Mouse (Mus musculus) forebrain, postnatal 0 days (tissue): ENCODE measurements at regions not wholly inside any gene's neighbourhood (a gene's known extent, or its start where the extent isn't known, plus 50 kb on each side); places are given as distances from the start of the nearest gene placed in this dataset.

Source experiments
- ATAC-seq: fragments of 200-750 bp; cut with Nextera tagmentation; 2 replicates; pipeline ENCODE4 v1.8.0; 2017; ENCODE audit warnings: mild to moderate bottlenecking, moderate library complexity
- DNase-seq: peaks from one replicate; pipeline ENCODE4 v3.0.0-alpha.2; 2015
- H3K27ac ChIP-seq: fragments of 300-500 bp; sonication (generic); 2 replicates; pipeline ENCODE4 v1.5.1; 2014; ENCODE audit warnings: low read depth, mild to moderate bottlenecking, antibody characterized with exemption, low read length, moderate library complexity, mixed read lengths
- H3K27me3 ChIP-seq: fragments of 300-500 bp; sonication (generic); 2 replicates; pipeline ENCODE4 v1.6.1; 2014; ENCODE audit warnings: mild to moderate bottlenecking, low read length, mixed read lengths; ENCODE audit not compliant: insufficient read depth
- H3K36me3 ChIP-seq: fragments of 300-500 bp; sonication (generic); 2 replicates; pipeline ENCODE4 v1.6.1; 2014; ENCODE audit warnings: mild to moderate bottlenecking, moderate library complexity; ENCODE audit not compliant: insufficient read depth
- H3K4me1 ChIP-seq: fragments of 300-500 bp; sonication (generic); 2 replicates; pipeline ENCODE4 v1.6.1; 2014; ENCODE audit warnings: antibody characterized with exemption; ENCODE audit not compliant: insufficient read depth
- H3K4me2 ChIP-seq: fragments of 300-500 bp; sonication (generic); 2 replicates; pipeline ENCODE4 v1.6.1; 2014; ENCODE audit warnings: low read depth, mild to moderate bottlenecking, moderate library complexity
- H3K4me3 ChIP-seq: fragments of 300-500 bp; sonication (generic); 2 replicates; pipeline ENCODE4 v1.5.1; 2014; ENCODE audit warnings: low read depth, low read length, mixed read lengths
- H3K9ac ChIP-seq: fragments of 300-500 bp; sonication (generic); 2 replicates; pipeline ENCODE4 v1.6.1; 2014; ENCODE audit warnings: mild to moderate bottlenecking
- H3K9me3 ChIP-seq: fragments of 300-500 bp; sonication (generic); 2 replicates; pipeline ENCODE4 v1.6.1; 2016; ENCODE audit warnings: low read length
- CTCF ChIP-seq: sonication (generic); IDR thresholded peaks from 2 replicates; pipeline ENCODE4 v1.5.1; 2016; ENCODE audit warnings: antibody characterized with exemption, control low read depth, low read depth
- WGBS: fragments of 180-500 bp; shearing (Covaris S2); extraction: QIAGEN DNeasy Blood & Tissue Kit; methylation state at CpG from one replicate; pipeline ENCODE4 v1.1.7; 2014; 5-methylcytosine and 5-hydroxymethylcytosine counted together

GRCm38 (mm10) chr2:117623955-117624354 is 281.2 kb upstream of the Rasgrp1 start:
- WGBS = 50% methylated on average over 3 of the region's 3 CpGs
- DNase-seq (no peak), ATAC-seq (no peak)
- no peaks in the 10 kb centered on the region for H3K36me3 ChIP-seq
- no peaks in the 10 kb centered on the region for H3K4me1 ChIP-seq
- H3K9me3 ChIP-seq = no peaks in the 10 kb centered on the region
- H3K4me2 ChIP-seq = no peak overlapping the region
- H3K27me3 ChIP-seq = no peaks in the 10 kb centered on the region
- H3K4me3 ChIP-seq = no peak overlapping the region
- no peak overlapping the region for H3K27ac ChIP-seq
- peak; percentile 56 for TF ChIP-seq CTCF
- H3K9ac ChIP-seq = no peak overlapping the region

GRCm38 (mm10) chr2:117634906-117635305 is 292.1 kb upstream of the Rasgrp1 start:
- ATAC-seq (no peak; the same call in 1 of the 2 replicates), DNase-seq (no peak)
- no peaks in the 10 kb centered on the region for H3K4me1 ChIP-seq
- WGBS = 58% methylated on average over 4 of the region's 4 CpGs
- no peak overlapping the region for H3K4me2 ChIP-seq
- TF ChIP-seq CTCF = no peak
- no peak overlapping the region for H3K9ac ChIP-seq
- no peak overlapping the region for H3K4me3 ChIP-seq
- H3K27ac ChIP-seq = no peak overlapping the region
- H3K27me3 ChIP-seq = no peaks in the 10 kb centered on the region
- no peaks in the 10 kb centered on the region for H3K36me3 ChIP-seq
- no peaks in the 10 kb centered on the region for H3K9me3 ChIP-seq

GRCm38 (mm10) chr2:117637397-117637796 is 294.6 kb upstream of the Rasgrp1 start:
- Histone ChIP-seq H3K9me3 (no peaks in the 10 kb centered on the region), H3K36me3 (no peaks in the 10 kb centered on the region), H3K27ac (no peak overlapping the region), H3K4me2 (no peak overlapping the region), H3K4me1 (no peaks in the 10 kb centered on the region), H3K27me3 (no peaks in the 10 kb centered on the region), H3K4me3 (no peak overlapping the region), H3K9ac (no peak overlapping the region)
- DNase-seq (no peak), ATAC-seq (no peak)
- no peak for TF ChIP-seq CTCF
- 37% methylated on average over 2 of the region's 2 CpGs for WGBS

- Histone ChIP-seq H3K9me3 (no peaks in the 10 kb centered on the region), H3K4me1 (no peaks in the 10 kb centered on the region), H3K9ac (no peak overlapping the region), H3K4me3 (no peak overlapping the region), H3K27ac (no peak overlapping the region), H3K4me2 (no peak overlapping the region), H3K27me3 (no peaks in the 10 kb centered on the region), H3K36me3 (no peaks in the 10 kb centered on the region)
- TF ChIP-seq CTCF = no peak
- DNase-seq = no peak
- ATAC-seq = no peak
Observed at GRCm38 (mm10) chr2:117652101-117652500, 309.3 kb upstream of the Rasgrp1 start.

- Histone ChIP-seq H3K4me3 (no peak overlapping the region), H3K36me3 (no peaks in the 10 kb centered on the region), H3K27me3 (no peaks in the 10 kb centered on the region), H3K4me1 (no peaks in the 10 kb centered on the region), H3K9me3 (no peaks in the 10 kb centered on the region), H3K9ac (no peak overlapping the region), H3K4me2 (no peak overlapping the region), H3K27ac (no peak overlapping the region)
- WGBS = 61% methylated on average over 2 of the region's 2 CpGs
- ATAC-seq (no peak), DNase-seq (no peak)
- no peak for TF ChIP-seq CTCF
Observed at GRCm38 (mm10) chr2:117652647-117653046, 309.8 kb upstream of the Rasgrp1 start.

- Histone ChIP-seq H3K27me3 (no peaks in the 10 kb centered on the region), H3K9me3 (no peaks in the 10 kb centered on the region), H3K4me3 (no peak overlapping the region), H3K4me2 (no peak overlapping the region), H3K4me1 (no peaks in the 10 kb centered on the region), H3K36me3 (no peaks in the 10 kb centered on the region), H3K9ac (no peak overlapping the region), H3K27ac (no peak overlapping the region)
- ATAC-seq (no peak), DNase-seq (no peak)
- 77% methylated on average over 2 of the region's 2 CpGs for WGBS
- no peak for TF ChIP-seq CTCF
Observed at GRCm38 (mm10) chr2:117656546-117657175, 313.9 kb upstream of the Rasgrp1 start.

- no peak overlapping the region for H3K27ac ChIP-seq
- H3K4me3 ChIP-seq = no peak overlapping the region
- no peaks in the 10 kb centered on the region for H3K9me3 ChIP-seq
- no peaks in the 10 kb centered on the region for H3K27me3 ChIP-seq
- no peak overlapping the region for H3K9ac ChIP-seq
- no peak overlapping the region for H3K4me2 ChIP-seq
- no peaks in the 10 kb centered on the region for H3K4me1 ChIP-seq
- no peak for TF ChIP-seq CTCF
- DNase-seq (no peak), ATAC-seq (no peak)
- WGBS = 87% methylated on average over 3 of the region's 3 CpGs
- no peaks in the 10 kb centered on the region for H3K36me3 ChIP-seq
Observed at GRCm38 (mm10) chr2:117660217-117660924, 317.6 kb upstream of the Rasgrp1 start.
